Mouse (Mus musculus) megakaryocyte, embryonic 14.5 days (primary cell): ENCODE measurements around the gene Gm21319.
"Not testable (repeated sequence)": the region's sequence is repeated elsewhere in the genome, so short reads cannot be mapped to it uniquely, and the experiment has no call there.

Source experiments
- FLI1 ChIP-seq: IDR thresholded peaks from 2 replicates; pipeline ENCODE4 v1.6.1; 2012; ENCODE audit warnings: low read length, inconsistent platforms, mixed read lengths
- GATA1 ChIP-seq: IDR thresholded peaks from 3 replicates; pipeline ENCODE4 v1.6.1; 2012; ENCODE audit warnings: mixed read lengths, low read length, inconsistent platforms, borderline replicate concordance

DNA sequence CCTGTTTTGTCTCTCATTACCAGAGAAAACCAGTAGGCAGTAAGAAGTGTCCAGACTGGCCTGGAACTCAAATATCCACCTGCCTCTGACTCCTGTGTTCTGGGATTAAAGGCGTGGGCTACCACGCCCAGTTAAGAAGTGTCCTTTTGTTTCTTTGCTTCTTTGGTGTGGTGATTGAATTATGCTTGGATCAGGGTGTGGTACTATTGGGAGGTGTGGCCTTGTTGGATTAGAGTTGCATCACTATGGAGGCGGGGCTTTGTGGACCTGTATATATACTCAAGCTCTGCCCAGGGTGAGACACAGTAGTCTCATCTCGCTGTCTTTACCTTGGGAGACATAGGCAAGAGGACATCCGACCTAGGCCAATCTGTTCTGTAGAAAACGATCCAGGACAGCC, 40.7 kb upstream of the Gm21319 start, which contains the start of gene BB287469:
- not testable (repeated sequence) for TF ChIP-seq GATA1, FLI1
